Mouse (Mus musculus): ENCODE data around the gene Ralgps1.

- TF ChIP-seq CTCF (IDR thresholded peaks at IDR 0.05) (no peak), EP300 (IDR thresholded peaks at IDR 0.05) (no peak)
These were observed 244.0 kb downstream of the Ralgps1 start for GRCm38 (mm10) chr2:33127271-33127670.
